Mouse (Mus musculus): ENCODE measurements around the gene Dbf4. TPM values are rescaled to one million over a fixed set of nuclear protein-coding genes. Genes with fewer than 3 reads are reported as not detected.

The Dbf4 gene
- polyA plus RNA-seq, 1 experiment from 2014 or later = 13.9 TPM

Other genes with a start within 250 kb of the Dbf4 start
- 55.6 and 56.0 TPM in 2 replicates for gene Adam22, start 54.6 kb downstream of the Dbf4 start, polyA plus RNA-seq (2014; fragmentation: Nextera tagmentation; extraction: Ambion mirVana)
- gene Slc25a40, start 134 bp upstream of the Dbf4 start, polyA plus RNA-seq (2014; fragmentation: Nextera tagmentation; extraction: Ambion mirVana) = 8.1 and 8.5 TPM in 2 replicates
- gene Rundc3b, start 200.2 kb upstream of the Dbf4 start, polyA plus RNA-seq (2014; fragmentation: Nextera tagmentation; extraction: Ambion mirVana) = 57.9 and 64.9 TPM in 2 replicates
- gene Abcb1a, start 237.4 kb upstream of the Dbf4 start, polyA plus RNA-seq (2014; fragmentation: Nextera tagmentation; extraction: Ambion mirVana) = 2.3 TPM in 2 replicates

Measured in hindbrain, embryonic 14.5 days (tissue).